Mouse (Mus musculus): ENCODE measurements around the gene Cdc42ep1.
A peak's percentile ranks its signal among the peaks of the same experiment; 100 is the strongest.
"Not testable (repeated sequence)": the region's sequence is repeated elsewhere in the genome, so short reads cannot be mapped to it uniquely, and the experiment has no call there.

The Cdc42ep1 gene

GRCm38 (mm10) chr15:78829636-78830035, 12.8 kb upstream of the Cdc42ep1 start:
- DNase-seq (ENCODE audit: low read depth, low spot score): no peak

- DNase-seq (ENCODE audit: low read depth, low spot score): no peak
Measured at GRCm38 (mm10) chr15:78830742-78831719, 11.4 kb upstream of the Cdc42ep1 start.

DNA sequence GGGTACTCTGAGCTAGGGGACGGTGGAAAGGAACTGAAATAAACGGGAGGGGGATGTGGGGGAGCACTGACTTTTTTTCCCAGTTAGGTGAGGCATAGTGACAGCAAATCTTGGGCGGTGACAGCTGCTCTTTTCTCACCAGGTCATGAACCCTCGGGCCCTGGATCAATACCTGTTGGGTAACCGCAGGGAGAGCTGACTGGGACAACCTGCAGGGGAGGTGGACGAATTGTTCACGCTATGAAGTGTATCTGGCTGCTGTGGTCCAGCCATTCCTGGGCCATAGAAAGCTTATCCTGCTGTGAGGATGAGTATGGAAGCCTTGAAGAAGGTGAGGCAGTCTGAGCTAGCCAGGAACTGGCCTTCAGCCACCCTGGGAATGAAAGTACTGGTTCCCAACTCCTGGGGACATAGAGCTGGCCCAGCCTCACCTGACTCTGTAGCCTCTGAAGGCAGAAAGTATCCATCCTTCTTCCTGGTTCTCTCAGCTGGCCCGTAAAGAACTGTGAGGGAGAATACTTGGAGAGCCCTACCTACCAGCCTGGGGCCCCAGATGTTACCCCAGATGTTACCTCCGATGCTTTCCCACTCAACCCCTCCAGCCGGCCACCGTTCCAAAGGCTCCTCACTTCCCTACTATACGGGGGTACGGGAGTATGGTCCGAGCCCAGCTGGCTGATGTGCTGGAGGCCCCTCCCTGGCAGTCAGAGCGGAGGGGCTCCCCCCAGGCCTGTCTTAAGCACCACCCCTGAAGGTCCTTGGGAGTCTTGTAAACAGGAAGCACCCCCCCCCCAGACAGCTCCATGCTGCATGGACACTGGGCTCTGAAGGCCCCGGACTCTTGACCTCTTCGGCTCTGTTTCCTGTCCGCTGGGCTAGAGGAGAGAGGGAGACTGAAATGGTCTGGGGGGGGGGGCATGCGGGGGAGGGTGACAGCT, 10.4 kb upstream of the Cdc42ep1 start:
- DNase-seq (ENCODE audit: low read depth, low spot score): no peak

- DNase-seq (ENCODE audit: low read depth, low spot score): no peak
Measured at GRCm38 (mm10) chr15:78832701-78833123, 9.7 kb upstream of the Cdc42ep1 start.

- no peak for DNase-seq (ENCODE audit: low read depth, low spot score)
Measured at GRCm38 (mm10) chr15:78833582-78833981, 8.8 kb upstream of the Cdc42ep1 start.

DNA sequence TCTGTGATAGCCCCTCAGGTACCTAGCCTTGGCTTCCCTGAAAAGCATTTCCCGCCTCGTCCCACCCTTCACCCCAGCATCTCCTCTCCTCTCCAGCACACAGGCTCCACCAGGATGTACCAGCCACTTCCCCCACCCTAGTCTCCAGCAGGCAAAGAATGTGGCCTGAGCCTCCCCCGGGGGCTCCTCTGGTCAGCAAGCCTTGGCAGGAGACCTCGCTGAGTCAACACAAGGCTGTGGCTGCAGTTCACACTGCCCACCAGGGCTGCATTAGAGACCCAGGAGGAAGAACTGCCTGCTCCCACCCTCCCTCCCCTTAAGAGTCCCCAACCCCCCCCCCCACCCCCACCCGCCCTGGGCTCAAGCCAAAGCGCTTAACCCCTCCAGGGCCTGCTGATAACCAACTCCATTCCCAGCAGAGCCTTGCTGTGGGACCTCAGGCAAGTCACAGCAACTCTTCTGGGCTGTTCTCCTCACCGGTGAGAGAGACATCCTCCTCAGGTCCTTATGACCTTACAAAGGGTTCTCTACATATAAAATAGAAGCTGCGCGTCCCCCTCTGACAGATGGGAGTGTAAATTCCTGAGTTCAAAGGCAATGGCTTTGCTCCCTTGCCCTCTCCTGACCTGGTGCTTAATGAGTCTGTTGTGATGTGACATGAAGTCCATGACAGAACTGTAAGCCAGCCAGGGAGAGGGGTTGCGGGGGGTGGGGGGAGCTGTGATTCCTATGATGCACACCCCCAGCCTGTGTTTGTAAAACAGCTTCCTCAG, 8.0 kb upstream of the Cdc42ep1 start:
- no peak for DNase-seq (ENCODE audit: low read depth, low spot score)

DNA sequence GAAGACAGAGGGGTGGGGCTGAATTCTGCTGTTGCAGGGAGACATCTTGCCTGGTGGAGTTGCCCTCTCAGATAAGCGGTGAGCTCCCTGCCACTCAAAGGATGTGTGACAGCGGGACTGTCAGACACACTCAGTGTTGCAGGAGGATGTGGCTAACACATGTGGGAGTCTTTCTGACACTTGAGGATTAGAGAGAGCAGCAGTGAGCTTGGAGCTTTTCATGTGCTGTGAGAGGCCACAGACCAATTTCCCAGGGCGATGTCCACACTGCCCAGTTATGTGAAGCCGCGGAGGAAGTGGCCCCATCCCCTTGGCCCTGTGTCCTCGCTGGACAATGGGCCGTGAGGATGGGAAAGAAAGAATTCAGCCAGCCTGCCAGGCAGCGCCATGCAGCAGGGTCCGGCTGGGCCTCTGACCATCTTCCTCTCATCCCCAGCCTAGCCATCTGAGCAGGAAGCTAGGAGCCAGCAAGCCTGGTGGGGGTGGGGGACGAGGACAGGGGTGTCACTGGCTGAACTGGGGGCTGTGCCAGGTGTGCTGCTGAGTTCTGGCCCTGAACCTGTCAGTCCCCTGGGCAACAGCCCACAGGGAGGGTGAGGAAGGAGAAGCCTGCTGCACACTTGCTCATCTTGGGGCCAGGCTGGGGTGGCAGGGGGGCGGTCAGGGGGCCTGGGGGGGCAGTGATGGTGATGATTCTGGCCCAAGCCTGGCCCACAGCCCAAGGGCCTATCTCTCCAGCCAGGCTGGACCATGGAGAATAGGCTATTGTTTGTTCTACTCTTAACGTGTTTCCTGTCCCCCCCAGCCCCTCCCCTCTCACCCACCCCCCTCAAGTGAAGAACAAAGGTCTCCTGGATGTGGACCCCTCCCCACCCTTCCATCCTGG, 7.0 kb upstream of the Cdc42ep1 start:
- no peak for DNase-seq (ENCODE audit: low read depth, low spot score)

DNA sequence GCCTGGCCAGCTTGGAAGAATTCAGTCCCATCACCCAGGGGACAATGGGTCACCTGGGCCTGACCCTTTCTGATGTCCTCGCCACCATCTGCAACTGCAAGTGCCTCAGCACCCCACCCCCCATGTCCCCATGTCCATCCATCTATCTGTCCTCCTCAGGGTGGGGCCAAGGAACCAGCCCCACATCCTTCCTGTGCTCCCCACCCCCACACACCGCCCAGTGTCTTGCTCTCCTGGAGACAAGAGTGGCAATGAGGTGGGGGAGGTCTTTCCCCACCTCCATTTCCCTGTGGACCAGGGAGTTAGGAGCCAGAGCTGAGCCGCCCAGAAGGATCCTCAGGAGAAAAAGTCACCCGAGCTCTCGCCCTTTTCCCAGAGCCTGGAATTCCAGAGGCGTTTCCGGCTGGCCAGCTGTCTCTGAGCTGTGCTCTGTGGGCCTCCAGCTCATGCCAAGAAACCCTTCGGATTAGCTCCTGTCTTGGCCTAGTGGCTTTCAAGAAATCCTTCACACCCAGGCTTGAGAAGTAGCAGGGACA, 6.3 kb upstream of the Cdc42ep1 start:
- no peak for DNase-seq (ENCODE audit: low read depth, low spot score)

DNA sequence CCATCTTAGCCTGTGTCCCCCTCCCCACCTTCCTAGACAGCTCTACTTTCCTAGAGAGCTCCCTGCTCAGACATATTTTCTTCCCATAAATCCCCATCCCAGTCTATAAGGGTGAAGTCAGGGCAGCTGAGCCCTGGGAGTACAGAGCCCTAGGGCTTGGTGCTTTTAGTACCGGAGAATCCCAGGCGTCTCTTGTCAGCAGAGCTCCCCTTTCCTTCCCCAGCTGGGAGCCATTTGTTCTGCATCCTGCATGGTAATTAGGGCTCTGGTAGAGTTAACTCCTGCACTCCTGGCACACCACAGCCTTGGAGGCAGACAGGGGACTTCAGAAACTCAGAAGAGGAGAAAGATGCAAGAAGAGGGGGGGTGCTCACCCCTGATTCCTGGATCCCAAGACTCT, 2.7 kb upstream of the Cdc42ep1 start:
- no peak for DNase-seq (ENCODE audit: low read depth, low spot score)

DNA sequence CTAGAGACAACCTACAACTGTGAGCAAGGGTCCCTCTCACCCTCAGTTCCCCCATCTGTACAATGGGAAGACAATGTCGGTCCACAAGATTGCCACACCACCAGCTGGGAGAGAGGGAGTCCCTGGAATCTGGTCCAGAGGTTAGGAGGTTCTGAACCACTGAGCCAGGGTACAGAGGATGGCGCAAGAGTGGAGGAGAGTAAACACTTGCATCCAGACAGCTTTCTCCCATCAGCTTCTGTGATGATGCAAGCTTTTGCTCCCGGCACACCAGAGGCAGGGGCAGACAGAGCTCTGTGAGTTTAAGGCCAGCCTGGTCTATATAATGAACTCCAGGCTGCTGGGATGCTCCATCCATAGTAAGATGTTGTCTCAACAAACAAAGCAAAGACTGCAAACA, 2.2 kb upstream of the Cdc42ep1 start:
- DNase-seq (ENCODE audit: low read depth, low spot score): no peak

DNA sequence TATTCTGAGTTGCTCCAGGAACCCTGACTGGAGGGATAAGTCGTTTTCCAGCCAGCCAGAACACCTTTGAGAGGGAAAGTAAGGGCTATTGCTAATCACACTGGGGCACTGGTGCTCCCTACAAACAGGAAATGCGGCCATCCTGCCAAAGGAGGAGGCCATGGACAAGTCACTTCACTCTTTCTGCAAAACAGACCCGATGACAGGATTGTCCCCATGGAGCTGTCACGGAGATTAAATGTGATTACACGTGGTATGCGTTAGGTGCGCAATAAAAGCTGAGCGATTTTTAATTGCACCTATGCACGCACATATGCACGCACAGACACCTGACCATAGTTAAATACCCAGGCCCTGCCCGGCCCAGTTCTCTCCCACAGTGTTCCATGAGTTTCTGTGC, 1.7 kb upstream of the Cdc42ep1 start:
- no peak for DNase-seq (ENCODE audit: low read depth, low spot score)

DNA sequence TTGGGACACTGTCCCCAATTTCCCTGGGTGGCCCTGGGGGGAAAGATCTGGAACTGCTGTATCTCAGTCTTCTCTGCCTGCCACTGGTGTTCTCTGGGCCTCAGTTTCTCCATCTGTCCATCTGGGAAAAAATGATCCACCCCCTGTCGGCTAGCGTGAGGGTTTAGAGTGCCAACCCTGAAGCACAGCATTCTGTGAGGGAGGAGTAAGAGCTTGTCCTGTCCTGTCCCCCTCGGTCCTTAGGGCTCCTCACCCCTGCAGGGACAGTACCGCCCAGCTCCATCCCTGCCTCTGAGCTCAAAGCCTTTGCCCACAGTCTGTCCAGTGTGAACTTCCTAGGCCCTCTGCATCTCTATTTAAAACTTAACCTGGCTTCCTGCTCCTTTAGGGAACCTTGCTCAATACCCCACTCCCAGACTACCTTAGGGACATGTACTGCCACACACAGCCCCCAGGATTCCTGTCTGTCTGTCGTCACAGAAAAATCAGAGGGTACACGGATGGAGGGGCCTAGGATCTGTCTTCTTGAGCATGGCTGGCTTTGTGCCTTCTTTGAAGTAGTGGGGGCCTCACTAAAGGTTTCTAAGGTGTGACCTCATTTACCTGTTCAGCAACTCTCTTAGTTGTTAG, 1.1 kb upstream of the Cdc42ep1 start:
- no peak for DNase-seq (ENCODE audit: low read depth, low spot score)

- DNase-seq (ENCODE audit: low read depth, low spot score): no peak
Measured at GRCm38 (mm10) chr15:78843581-78844469, 1.4 kb downstream of the Cdc42ep1 start.

DNA sequence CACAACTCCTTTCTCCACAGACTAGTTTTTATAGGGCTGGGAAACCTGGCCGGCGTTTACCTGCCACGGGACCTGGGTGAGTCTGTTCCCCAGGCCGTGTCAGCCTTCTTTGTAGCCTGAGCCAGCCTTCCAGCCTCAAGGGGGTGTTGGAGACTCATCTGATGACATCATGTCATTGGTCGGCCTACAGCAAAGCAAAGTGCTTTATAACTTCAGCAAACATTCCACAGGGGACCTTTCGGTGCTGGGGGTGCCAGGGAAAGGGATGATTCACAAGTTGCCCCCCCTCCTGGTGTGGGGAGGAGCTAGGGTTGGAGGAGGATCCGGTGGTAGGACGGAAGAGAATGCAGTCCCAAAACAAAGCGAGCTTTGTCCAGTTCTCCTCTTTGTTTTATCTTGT, 2.4 kb downstream of the Cdc42ep1 start:
- no peak for DNase-seq (ENCODE audit: low read depth, low spot score)

GRCm38 (mm10) chr15:78845321-78845720, 2.9 kb downstream of the Cdc42ep1 start:
- DNase-seq (ENCODE audit: low read depth, low spot score): no peak

GRCm38 (mm10) chr15:78845867-78846266, 3.4 kb downstream of the Cdc42ep1 start:
- no peak for DNase-seq (ENCODE audit: low read depth, low spot score)

- no peak for DNase-seq (ENCODE audit: low read depth, low spot score)
Measured at GRCm38 (mm10) chr15:78846352-78846751, 3.9 kb downstream of the Cdc42ep1 start.

DNA sequence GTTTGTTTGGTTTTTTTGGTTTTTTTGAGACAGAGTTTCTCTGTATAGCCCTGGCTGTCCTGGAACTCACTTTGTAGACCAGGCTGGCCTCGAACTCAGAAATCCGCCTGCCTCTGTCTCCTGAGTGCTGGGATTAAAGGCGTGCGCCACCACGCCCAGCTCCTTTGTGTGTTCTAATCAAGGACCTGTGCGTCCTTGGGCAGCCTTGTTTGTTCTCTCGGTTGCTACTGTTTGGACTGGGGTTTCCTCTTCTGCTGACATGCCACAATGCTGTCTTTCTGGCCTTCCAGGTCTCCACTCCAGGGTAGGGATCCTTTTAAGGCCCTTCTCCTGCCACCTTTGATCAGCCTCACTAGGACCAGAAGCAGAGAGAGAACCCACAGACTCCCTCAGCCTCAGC, 4.4 kb downstream of the Cdc42ep1 start:
- DNase-seq (ENCODE audit: low read depth, low spot score): not testable (repeated sequence)

GRCm38 (mm10) chr15:78848467-78848866, 6.0 kb downstream of the Cdc42ep1 start:
- peak; percentile 53 for DNase-seq (ENCODE audit: low read depth, low spot score)
